ENCODE assay signal across 26 mouse cellular contexts in the genomic region with DNA sequence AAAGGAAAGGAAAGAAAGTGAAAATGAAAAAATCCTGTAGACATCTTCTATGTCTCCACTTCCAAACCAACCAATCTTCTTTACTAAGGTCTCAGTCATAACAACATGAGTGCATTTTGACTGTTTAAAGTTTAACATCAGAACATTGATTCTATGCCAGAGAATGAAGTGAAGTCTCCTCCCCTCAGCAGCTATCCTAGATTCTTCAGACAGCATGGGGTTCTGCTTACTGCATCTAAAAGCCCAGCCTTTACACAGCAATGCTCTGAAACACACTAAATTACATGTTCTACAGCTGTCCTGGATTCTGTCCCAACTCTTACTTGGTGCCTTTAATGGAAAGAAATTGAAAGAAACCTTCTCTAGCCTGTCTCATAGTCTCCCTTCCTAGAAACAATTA. TPM values are rescaled to one million over a fixed set of nuclear protein-coding genes. Genes with fewer than 3 reads are reported as not detected.
A peak's percentile ranks its signal among the peaks of the same experiment; 100 is the strongest.
DNase-seq lines count a peak whose midpoint lies in the region; ATAC-seq and TF ChIP-seq lines count a peak whose summit lies in the region.
"Had no signal": no experiment of that assay in that cellular context is flagged by ENCODE, and none has a peak within 500 bp of the region (broad histone marks: within the 10 kb centered on the region; RNA-seq: fewer than 3 reads in every experiment).

No protein-coding gene starts in this region.

- H3K9ac ChIP-seq in embryonic facial prominence, embryonic 14.5 days (ENCODE audit: low read depth, low read length) = no peak overlapping the region
- H3K9ac ChIP-seq in liver, adult 2 months (ENCODE audit: low read depth, low read length) = no peak overlapping the region
- no peak overlapping the region for H3K9ac ChIP-seq in lung, embryonic 15.5 days
- H3K9ac ChIP-seq: embryonic facial prominence, embryonic 15.5 days; forebrain, postnatal 0 days; hindbrain, embryonic 12.5 days; hindbrain, embryonic 15.5 days had no signal

- H3K4me1 ChIP-seq in embryonic facial prominence, embryonic 14.5 days (ENCODE audit: control insufficient read depth, insufficient read depth, low read length) = no peaks in the 10 kb centered on the region
- H3K4me1 ChIP-seq in embryonic facial prominence, embryonic 10.5 days = no peaks in the 10 kb centered on the region
- peaks cover 13% of the 10 kb centered on the region for H3K4me1 ChIP-seq in liver, adult 2 months (ENCODE audit: control insufficient read depth, insufficient read depth, low read length)
- no peaks in the 10 kb centered on the region for H3K4me1 ChIP-seq in lung, embryonic 15.5 days
- no peaks in the 10 kb centered on the region for H3K4me1 ChIP-seq in lung, adult 2 months (ENCODE audit: control insufficient read depth, insufficient read depth, low read length)
- H3K4me1 ChIP-seq: embryonic facial prominence, embryonic 15.5 days; hindbrain, embryonic 12.5 days; hindbrain, embryonic 15.5 days had no signal

- peak; percentile 47 for DNase-seq in embryonic facial prominence, embryonic 14.5 days (ENCODE audit: low spot score)
- no peak for DNase-seq in embryonic facial prominence, embryonic 10.5 days (ENCODE audit: low spot score)
- DNase-seq in liver, adult 2 months (ENCODE audit: extremely low read depth, low read depth, low spot score) = peak; percentile 64
- DNase-seq in liver (no peak), 3T3-L1 (ENCODE audit: low read depth, low spot score) (peak; percentile 7)
- DNase-seq in lung, adult 2 months = no peak
- no peak for DNase-seq in left cerebral cortex, adult 2 months (ENCODE audit: extremely low spot score in 1 of 2, low spot score in 2 of 2)
- DNase-seq: adrenal gland, postnatal 14 days; B cell, adult 2 months; cerebellum, adult 11-12 months; cerebellum, adult 8-10 months; cerebellum, postnatal 10 days; cerebellum, postnatal 36 days; embryo, embryonic 11 days; forebrain, postnatal 0 days; gastrocnemius, adult 2 months; gastrocnemius, postnatal 14 days; heart, adult 11 months had no signal

- no peak for ATAC-seq in embryonic facial prominence, embryonic 14.5 days (ENCODE audit: low read depth)
- ATAC-seq in lung, embryonic 15.5 days (ENCODE audit: borderline replicate concordance, extremely low read depth, low FRiP score, low TSS enrichment) = peak; percentile 67; the same call in 1 of the 2 replicates
- ATAC-seq: forebrain, embryonic 14.5 days; forebrain, postnatal 0 days had no signal

- no peak for TF ChIP-seq POLR2A in liver, adult 2 months (IDR thresholded peaks at IDR 0.05; ENCODE audit: extremely low read depth, insufficient read depth, low read length)
- TF ChIP-seq POLR2A in lung, adult 2 months (IDR thresholded peaks at IDR 0.05; ENCODE audit: borderline replicate concordance, extremely low read depth, low read depth, low read length) = no peak

- no peaks in the 10 kb centered on the region for H3K9me3 ChIP-seq in embryonic facial prominence, embryonic 14.5 days (ENCODE audit: control insufficient read depth, low read length)
- H3K9me3 ChIP-seq in embryonic facial prominence, embryonic 10.5 days = no peaks in the 10 kb centered on the region
- H3K9me3 ChIP-seq in lung, embryonic 15.5 days = no peaks in the 10 kb centered on the region
- H3K9me3 ChIP-seq: embryonic facial prominence, embryonic 15.5 days; G1E; hindbrain, embryonic 12.5 days; hindbrain, embryonic 15.5 days had no signal

- H3K79me2 ChIP-seq in liver, adult 2 months (ENCODE audit: control insufficient read depth, insufficient read depth, low read length) = no peaks in the 10 kb centered on the region

- no peak for TF ChIP-seq CTCF in liver, adult 2 months (IDR thresholded peaks at IDR 0.05; ENCODE audit: low read depth, low read length)
- no peak for TF ChIP-seq CTCF in lung, adult 2 months (IDR thresholded peaks at IDR 0.05; ENCODE audit: insufficient read depth, low read length)
- TF ChIP-seq CTCF in left cerebral cortex, adult 2 months (IDR thresholded peaks at IDR 0.05) = no peak

- no peak overlapping the region for H3K27ac ChIP-seq in embryonic facial prominence, embryonic 14.5 days (replicated peaks; ENCODE audit: low read depth, low read length)
- no peak overlapping the region for H3K27ac ChIP-seq in embryonic facial prominence, embryonic 10.5 days (replicated peaks)
- no peak overlapping the region for H3K27ac ChIP-seq in liver, adult 2 months (replicated peaks; ENCODE audit: insufficient read depth, low read depth, low read length)
- H3K27ac ChIP-seq in lung, embryonic 15.5 days = no peak overlapping the region
- H3K27ac ChIP-seq in left cerebral cortex, adult 2 months = no peak overlapping the region
- H3K27ac ChIP-seq: embryonic facial prominence, embryonic 15.5 days; gastrocnemius, adult 2 months; hindbrain, embryonic 12.5 days; hindbrain, embryonic 15.5 days had no signal

- no peaks in the 10 kb centered on the region for H3K27me3 ChIP-seq in embryonic facial prominence, embryonic 14.5 days (replicated peaks; ENCODE audit: control insufficient read depth, insufficient read depth, low read length)
- H3K27me3 ChIP-seq in embryonic facial prominence, embryonic 10.5 days (replicated peaks; ENCODE audit: low read depth, poor library complexity, severe bottlenecking) = no peaks in the 10 kb centered on the region
- no peaks in the 10 kb centered on the region for H3K27me3 ChIP-seq in liver, adult 2 months (ENCODE audit: control insufficient read depth, insufficient read depth, low read length)
- no peaks in the 10 kb centered on the region for H3K27me3 ChIP-seq in lung, embryonic 15.5 days
- H3K27me3 ChIP-seq: CH12.LX; embryonic facial prominence, embryonic 15.5 days; hindbrain, embryonic 12.5 days; hindbrain, embryonic 15.5 days had no signal

- intact Hi-C loops in left cerebral cortex, adult 2 months (cut with DNase I) = no loop called here

- H3K36me3 ChIP-seq in embryonic facial prominence, embryonic 14.5 days (ENCODE audit: control insufficient read depth, insufficient read depth, low read length) = no peaks in the 10 kb centered on the region
- no peaks in the 10 kb centered on the region for H3K36me3 ChIP-seq in embryonic facial prominence, embryonic 10.5 days (replicated peaks)
- no peaks in the 10 kb centered on the region for H3K36me3 ChIP-seq in liver, adult 2 months (ENCODE audit: control insufficient read depth, insufficient read depth, low read length)
- H3K36me3 ChIP-seq in lung, embryonic 15.5 days = no peaks in the 10 kb centered on the region
- H3K36me3 ChIP-seq: embryonic facial prominence, embryonic 15.5 days; G1E; hindbrain, embryonic 12.5 days; hindbrain, embryonic 15.5 days had no signal

- H3K4me3 ChIP-seq in embryonic facial prominence, embryonic 14.5 days (ENCODE audit: low read depth, low read length) = no peak overlapping the region
- no peak overlapping the region for H3K4me3 ChIP-seq in embryonic facial prominence, embryonic 10.5 days
- H3K4me3 ChIP-seq in liver, adult 2 months (ENCODE audit: insufficient read depth, low read depth, low read length) = no peak overlapping the region
- H3K4me3 ChIP-seq in lung, embryonic 15.5 days = no peak overlapping the region
- no peak overlapping the region for H3K4me3 ChIP-seq in lung, adult 2 months (replicated peaks; ENCODE audit: extremely low read depth, low read depth, low read length)
- H3K4me3 ChIP-seq in left cerebral cortex, adult 2 months = no peak overlapping the region
- H3K4me3 ChIP-seq: embryonic facial prominence, embryonic 15.5 days; gastrocnemius, adult 2 months; hindbrain, embryonic 12.5 days; hindbrain, embryonic 15.5 days had no signal

- no peak overlapping the region for H3K4me2 ChIP-seq in embryonic facial prominence, embryonic 14.5 days (ENCODE audit: low read depth, low read length)
- H3K4me2 ChIP-seq in lung, embryonic 15.5 days = no peak overlapping the region
- H3K4me2 ChIP-seq: embryonic facial prominence, embryonic 15.5 days; heart, embryonic 11.5 days; hindbrain, embryonic 12.5 days; hindbrain, embryonic 15.5 days had no signal

RNA-seq across cellular contexts. Expression of gene Lrrc9, which starts 43.2 kb away (rescaled TPM):
- 0.26 and 0.62 TPM in 2 replicates for polyA plus RNA-seq in embryonic facial prominence, embryonic 14.5 days (2014; fragmentation: Nextera tagmentation; extraction: Ambion mirVana)
- polyA plus RNA-seq in embryonic facial prominence, embryonic 10.5 days (2016; fragmentation: Nextera tagmentation; extraction: Ambion mirVana) = 0.87 and 1.3 TPM in 2 replicates
- total RNA-seq in liver, adult 2 months (2014; rRNA removed) = under 0.01 TPM in 1 of 2 replicates, not detected in the other
- not detected in 2 replicates for polyA plus RNA-seq in liver, adult 2 months (2012; rRNA removed)
- 0.25 and 0.54 TPM in 2 replicates for polyA plus RNA-seq in lung, embryonic 15.5 days (2015; fragmentation: Nextera tagmentation; extraction: Ambion mirVana)
- polyA plus RNA-seq in lung, adult 2 months (2012; rRNA removed) = 0.22 and 0.24 TPM in 2 replicates
- total RNA-seq in left cerebral cortex, adult 2 months (2021) = 1 to 10 TPM; 2.5 TPM
- total RNA-seq: CH12.LX had no signal
- polyA plus RNA-seq: G1E had no signal

RNA-seq across cellular contexts. Expression of gene Pcnx4, which starts 51.3 kb away (rescaled TPM):
- 12.4 and 13.6 TPM in 2 replicates for polyA plus RNA-seq in embryonic facial prominence, embryonic 14.5 days (2014; fragmentation: Nextera tagmentation; extraction: Ambion mirVana)
- polyA plus RNA-seq in embryonic facial prominence, embryonic 10.5 days (2016; fragmentation: Nextera tagmentation; extraction: Ambion mirVana) = 13.8 and 14.7 TPM in 2 replicates
- total RNA-seq in liver, adult 2 months (2014; rRNA removed) = 4.2 and 5.2 TPM in 2 replicates
- polyA plus RNA-seq in liver, adult 2 months (2012; rRNA removed) = 2.3 and 2.5 TPM in 2 replicates
- polyA plus RNA-seq in lung, embryonic 15.5 days (2015; fragmentation: Nextera tagmentation; extraction: Ambion mirVana) = 10.8 and 11.2 TPM in 2 replicates
- 3.9 and 6.2 TPM in 2 replicates for polyA plus RNA-seq in lung, adult 2 months (2012; rRNA removed)
- total RNA-seq in left cerebral cortex, adult 2 months (2021) = 10 to 100 TPM; 30.2 to 32.8 TPM

Comparison
In these comparisons a context has a peak if more than half of its experiments do, and no peak if none do; other contexts are left out.
1. DNase-seq: peak in embryonic facial prominence, embryonic 14.5 days (single experiment), liver, adult 2 months (single experiment) and 3T3-L1 (single experiment); none in embryonic facial prominence, embryonic 10.5 days (single experiment), liver (single experiment), lung, adult 2 months (single experiment) and left cerebral cortex, adult 2 months (0 of 2).